Mouse (Mus musculus) right cerebral cortex, postnatal 36 days (tissue): ENCODE measurements around the gene Sirt1.
"Not testable (repeated sequence)": the region's sequence is repeated elsewhere in the genome, so short reads cannot be mapped to it uniquely, and the experiment has no call there.

Experiments
- DNase-seq, 2 experiments: peaks; one replicate each; pipeline ENCODE4 v3.0.0; 2022; ENCODE audit warnings: low spot score in 2 of 2, mixed read lengths in 1 of 2

The Sirt1 gene

GRCm38 (mm10) chr10:63381498-63382280, at the start of gene Sirt1:
Gene Sirt1 (minus strand): TSS chr10:63381704.
- DNase-seq: no peak

DNA sequence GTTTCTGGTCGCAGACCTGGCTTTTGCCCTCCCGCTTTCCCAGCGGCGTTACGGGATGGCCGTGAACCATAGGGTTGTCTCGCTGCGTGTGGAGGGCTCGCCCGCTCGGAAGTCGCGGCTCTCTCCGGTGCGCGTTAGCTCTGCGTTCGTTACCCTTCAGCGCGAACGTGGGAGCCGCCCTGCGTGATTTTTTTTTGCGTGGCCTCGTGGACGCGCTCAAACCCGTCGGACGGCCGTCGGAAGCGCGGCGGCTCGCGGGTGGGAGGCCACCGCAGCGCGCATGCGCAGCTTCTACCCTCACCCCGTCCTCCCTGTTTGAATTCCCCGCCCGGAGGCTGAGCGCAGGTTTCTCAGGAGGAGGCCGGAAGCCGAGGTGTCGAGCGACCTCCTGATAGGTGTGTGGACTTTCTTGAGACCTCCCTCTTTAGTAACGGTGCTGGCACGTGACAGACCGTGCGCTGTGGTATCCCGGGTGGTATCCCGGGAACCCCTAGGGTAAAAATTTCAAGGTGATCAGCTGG, 48.3 kb upstream of the Sirt1 start, which contains the start of gene Ctnna3:
Ctnna3 (plus strand) TSS at position 314 of the 521 bp plus-strand sequence.
- DNase-seq: peak; percentile 85 to 90

DNA sequence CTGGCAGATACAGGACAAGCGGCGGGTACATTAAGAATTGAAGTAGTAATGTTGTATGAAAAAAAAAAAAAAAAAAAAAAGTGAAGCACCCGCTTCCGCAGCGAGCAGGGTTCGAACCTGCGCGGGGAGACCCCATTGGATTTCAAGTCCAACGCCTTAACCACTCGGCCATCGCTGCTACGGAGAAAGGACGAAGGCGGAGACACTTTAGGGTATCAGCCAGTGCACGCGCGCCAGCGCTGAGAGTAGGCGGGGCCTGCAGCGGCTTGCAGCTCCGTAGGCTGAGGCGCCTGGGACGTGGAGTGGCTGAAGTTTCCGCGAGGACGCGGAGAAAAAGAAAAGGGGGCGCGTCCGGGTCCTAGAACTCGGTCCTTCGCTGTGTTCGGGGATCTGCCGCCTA, 47.9 kb upstream of the Sirt1 start:
- peak; percentile 96 to 99 for DNase-seq

DNA sequence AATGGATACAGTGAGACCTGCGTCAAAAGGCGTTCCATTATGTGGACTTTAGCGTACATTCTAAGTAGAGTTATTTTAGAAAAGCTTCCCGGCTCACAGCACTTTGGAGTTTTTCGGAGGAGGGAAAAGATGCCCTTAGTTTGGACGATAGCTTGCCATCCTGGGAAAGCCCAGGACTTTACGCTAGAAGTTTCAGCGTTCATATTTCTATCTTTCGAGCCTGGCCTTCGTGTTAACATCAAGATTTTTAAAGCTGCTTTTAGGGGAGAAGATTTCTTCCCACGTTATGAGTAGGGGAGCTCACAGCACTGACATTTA, 47.5 kb upstream of the Sirt1 start:
- DNase-seq: no peak

DNA sequence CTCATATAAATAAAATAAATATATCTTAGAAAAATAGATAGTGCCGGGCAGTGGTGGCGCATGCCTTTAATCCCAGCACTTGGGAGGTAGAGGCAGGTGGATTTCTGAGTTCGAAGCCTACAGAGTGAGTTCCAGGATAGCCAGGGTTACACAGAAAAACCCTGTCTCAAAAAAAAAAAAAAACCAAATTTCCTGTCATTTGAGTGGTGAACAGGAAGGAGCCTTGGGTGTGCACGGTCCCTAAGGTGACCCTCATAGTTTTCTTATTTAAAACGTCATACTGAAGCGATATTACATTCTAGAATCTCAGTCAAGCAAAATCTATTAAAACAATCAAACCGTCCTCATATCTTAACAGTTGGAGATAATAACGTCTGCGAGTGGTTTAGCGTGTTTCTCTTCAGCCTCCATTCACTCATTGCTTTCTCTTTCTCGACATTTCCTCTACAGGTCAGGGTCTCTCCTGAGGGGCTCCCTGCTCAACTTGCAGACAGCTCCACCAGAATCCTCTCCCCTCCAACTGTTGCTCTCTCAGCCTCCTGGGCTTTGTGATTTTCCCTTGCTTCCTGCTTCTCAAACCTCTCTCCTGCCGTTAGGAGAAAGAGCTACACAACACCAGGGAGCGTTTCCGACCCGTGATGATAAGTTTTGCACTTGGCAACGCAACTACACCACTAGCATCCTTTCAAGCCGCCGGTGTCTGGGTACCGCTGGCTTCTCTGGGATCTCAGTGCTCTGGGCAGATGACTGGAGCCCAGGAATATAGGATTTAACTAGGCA, 46.9 kb upstream of the Sirt1 start:
- peak in 1 of 2 experiments; percentile 31 for DNase-seq

- no peak for DNase-seq
Observed at GRCm38 (mm10) chr10:63427146-63427545, 45.6 kb upstream of the Sirt1 start.

- DNase-seq: no peak
Observed at GRCm38 (mm10) chr10:63424475-63424814, 42.9 kb upstream of the Sirt1 start.

GRCm38 (mm10) chr10:63423591-63424474, 42.3 kb upstream of the Sirt1 start:
- no peak for DNase-seq

DNA sequence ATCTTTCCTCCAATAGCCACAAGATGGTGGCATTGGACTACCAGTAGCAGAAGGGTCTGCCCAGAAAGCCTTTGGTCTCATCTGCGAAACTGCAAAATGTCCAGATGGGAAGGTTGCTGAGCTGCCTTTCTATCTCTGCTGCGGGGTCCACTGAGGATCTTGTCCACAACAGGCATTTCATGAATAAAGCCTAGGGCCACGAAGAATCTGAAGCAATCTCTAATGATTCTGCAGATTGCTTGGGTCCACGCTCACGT, 41.2 kb upstream of the Sirt1 start:
- DNase-seq: no peak

- DNase-seq: no peak
Observed at GRCm38 (mm10) chr10:63421739-63422735, 40.5 kb upstream of the Sirt1 start, which contains the start of gene Gm7075. Gene Gm7075 (minus strand): TSS chr10:63421789.

GRCm38 (mm10) chr10:63417061-63417460, 35.6 kb upstream of the Sirt1 start:
- DNase-seq: no peak

DNA sequence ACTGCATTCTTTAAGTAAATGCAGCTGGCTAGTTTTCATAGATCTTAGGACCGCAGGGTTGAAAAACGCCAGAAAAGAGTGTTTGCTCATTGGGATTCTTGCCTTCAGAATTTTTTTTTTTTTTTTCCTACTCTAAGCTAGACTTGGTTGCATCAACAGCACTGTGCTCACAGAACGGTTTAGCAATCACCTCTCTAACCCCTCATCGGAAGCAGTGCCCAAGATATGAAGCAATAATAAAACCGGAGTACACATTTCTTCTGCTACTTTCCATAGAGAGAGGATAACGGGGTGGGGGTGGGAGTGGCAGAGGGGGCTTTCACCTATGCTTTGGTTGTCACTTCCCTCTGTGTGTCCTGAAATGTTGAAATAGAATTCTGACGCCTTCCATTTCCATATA, 34.3 kb upstream of the Sirt1 start:
- no peak for DNase-seq

- no peak for DNase-seq
Observed at GRCm38 (mm10) chr10:63415287-63415686, 33.8 kb upstream of the Sirt1 start.

DNA sequence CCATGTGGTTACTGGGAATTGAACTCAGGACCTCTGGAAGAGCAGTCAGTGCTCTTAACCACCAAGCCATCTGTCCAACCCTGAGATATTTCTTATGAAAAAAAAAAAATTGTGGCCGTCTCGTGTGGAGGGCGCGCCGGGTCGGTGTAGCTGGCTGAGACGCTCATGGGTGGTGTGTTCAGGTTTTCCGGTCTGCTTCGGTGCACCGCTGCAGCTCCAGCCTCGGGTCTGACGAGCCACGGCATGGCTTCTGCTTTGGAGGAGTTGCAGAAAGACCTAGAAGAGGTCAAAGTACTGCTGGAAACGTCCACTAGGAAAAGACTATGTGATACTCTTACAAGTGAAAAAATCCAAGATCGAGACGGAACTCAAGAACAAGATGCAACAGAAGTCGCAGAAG, 31.3 kb upstream of the Sirt1 start:
- DNase-seq: no peak

- not testable (repeated sequence) for DNase-seq
Observed at GRCm38 (mm10) chr10:63411674-63412073, 30.2 kb upstream of the Sirt1 start.

DNA sequence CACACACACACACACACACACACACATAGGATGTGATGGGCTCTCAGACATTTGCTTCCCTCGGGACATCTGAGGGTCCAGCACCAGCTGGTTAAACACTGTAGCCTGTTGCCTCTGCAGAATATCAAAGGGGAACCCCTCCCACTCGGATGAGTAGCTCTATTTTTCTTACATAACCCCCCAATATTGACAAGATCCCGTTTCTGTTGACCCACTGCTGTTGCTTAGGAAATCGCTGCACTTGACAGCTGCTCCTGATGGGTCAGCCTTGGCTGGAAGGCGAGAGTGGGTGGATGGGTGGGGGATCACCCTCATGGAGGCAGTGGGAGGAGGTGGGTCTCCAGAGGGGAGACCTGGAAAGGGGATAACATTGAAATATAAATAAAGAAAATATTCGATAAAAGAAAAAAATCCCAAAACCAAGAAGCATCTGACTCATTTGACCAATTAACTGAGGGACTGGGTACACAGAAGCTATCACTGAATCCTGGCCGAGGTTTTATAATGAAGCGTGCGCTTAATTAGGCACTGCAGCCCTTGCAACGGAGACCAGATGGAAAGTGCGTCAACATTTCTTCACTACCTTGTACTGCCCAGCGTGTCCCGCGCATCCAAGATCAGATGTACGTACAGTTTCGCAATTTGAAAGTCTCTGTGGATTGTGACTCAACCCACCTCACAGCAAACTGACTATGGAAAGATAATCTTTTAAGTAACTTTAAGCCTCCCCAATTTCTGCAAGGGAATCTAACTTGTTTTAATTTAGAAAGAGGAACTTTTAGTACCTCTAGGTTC, 28.9 kb upstream of the Sirt1 start:
- DNase-seq: no peak

DNA sequence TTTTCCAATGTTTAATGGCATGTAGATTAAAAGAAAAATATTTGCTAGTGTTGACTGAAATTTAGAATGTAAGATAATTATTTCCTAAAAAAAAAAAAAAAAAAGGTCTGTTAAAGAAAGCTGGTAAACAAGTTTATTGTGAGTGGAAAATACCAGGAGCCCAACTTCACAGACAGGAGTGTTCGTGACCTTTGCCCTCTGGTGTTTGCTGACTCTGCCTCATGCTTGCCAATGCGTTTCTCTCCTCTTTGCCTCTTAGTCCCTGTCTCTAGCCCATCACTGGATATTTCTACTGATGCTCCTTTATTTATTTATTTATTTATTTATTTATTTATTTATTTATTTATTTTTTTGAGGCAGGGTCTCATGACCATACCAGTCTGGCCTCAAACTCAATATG, 22.1 kb upstream of the Sirt1 start:
- DNase-seq: no peak

DNA sequence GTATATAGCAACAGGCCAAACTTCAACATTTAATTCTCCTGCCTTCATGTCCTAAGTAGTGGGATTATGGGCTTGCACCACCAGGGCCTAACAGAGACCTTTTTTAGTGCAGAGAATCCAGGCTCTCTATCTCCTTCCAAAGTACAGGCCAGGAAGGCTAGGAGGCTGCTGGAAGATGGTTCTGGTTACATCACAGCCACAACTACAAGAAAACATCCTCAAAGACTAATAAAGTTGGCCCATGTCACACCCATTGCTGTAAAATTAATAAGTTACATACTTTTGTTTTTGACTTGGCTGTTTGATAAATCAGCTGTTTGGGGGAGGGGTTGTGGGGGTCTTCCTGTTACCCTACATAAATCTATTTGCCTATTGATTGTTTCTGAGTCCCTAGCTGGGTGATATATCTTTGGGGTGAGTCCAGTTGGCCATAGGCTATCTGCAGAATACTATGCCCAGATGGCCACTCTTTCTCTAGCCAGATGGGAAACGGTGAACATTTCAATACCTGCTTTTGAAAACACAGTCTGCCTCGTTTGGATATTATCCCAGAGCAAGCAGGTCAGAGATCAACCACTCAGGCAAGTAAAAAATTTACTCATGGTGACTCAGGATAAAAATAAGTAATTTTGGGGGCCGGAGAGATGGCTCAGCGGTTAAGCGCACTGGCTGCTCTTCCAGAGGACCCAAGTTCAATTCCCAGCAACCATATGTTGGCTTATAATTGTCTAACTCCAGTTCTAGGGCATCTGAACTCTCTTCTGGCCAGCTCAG, 21.4 kb upstream of the Sirt1 start:
- DNase-seq: no peak

GRCm38 (mm10) chr10:63396963-63397362, 15.5 kb upstream of the Sirt1 start:
- no peak for DNase-seq
